Mouse (Mus musculus) adrenal gland, adult 8-10 months (tissue): ENCODE data around the gene Irs2. TPM values are rescaled to one million over a fixed set of nuclear protein-coding genes. Genes with fewer than 3 reads are reported as not detected.

Experiments used
- DNase-seq: peaks from one replicate; pipeline ENCODE4 v3.0.0; 2022
- total RNA-seq, 4 experiments: library from RNA; stranded (reverse); gene quantifications; 2 replicates each; pipeline ENCODE4 v1.2.4; 2022

Irs2 gene
- total RNA-seq, 4 experiments from 2014 or later, result 18.6 to 28.6 (median 20.4) TPM

GRCm38 (mm10) chr8:11009431-11010071 is 1.3 kb upstream of the Irs2 start:
- peak; percentile 75 for DNase-seq

GRCm38 (mm10) chr8:11008842-11009420 is 673 bp upstream of the Irs2 start:
- DNase-seq, result peak; percentile 96

- DNase-seq, result peak; percentile 45
These were observed 478 bp downstream of the Irs2 start for GRCm38 (mm10) chr8:11007581-11008378.

- peak; percentile 82 for DNase-seq
These were observed 1.2 kb downstream of the Irs2 start for GRCm38 (mm10) chr8:11007001-11007580.

DNA sequence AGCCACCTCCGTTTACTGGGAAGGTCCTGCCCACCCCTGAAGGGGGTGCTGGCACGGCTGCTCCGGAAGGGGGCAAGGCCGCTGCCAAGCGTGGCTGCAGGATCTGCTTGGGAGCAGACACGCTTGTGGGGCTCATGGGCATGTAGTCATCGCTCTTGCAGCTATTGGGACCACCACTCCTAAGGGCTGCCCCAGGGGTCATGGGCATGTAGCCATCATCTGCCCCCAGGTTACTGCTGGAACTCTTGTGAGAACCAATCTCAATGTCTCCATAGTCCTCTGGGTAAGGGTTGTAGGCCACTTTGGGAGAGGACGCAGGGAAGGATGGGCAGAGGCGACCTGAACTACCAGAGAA is 2.0 kb downstream of the Irs2 start:
- DNase-seq, result no peak

DNA sequence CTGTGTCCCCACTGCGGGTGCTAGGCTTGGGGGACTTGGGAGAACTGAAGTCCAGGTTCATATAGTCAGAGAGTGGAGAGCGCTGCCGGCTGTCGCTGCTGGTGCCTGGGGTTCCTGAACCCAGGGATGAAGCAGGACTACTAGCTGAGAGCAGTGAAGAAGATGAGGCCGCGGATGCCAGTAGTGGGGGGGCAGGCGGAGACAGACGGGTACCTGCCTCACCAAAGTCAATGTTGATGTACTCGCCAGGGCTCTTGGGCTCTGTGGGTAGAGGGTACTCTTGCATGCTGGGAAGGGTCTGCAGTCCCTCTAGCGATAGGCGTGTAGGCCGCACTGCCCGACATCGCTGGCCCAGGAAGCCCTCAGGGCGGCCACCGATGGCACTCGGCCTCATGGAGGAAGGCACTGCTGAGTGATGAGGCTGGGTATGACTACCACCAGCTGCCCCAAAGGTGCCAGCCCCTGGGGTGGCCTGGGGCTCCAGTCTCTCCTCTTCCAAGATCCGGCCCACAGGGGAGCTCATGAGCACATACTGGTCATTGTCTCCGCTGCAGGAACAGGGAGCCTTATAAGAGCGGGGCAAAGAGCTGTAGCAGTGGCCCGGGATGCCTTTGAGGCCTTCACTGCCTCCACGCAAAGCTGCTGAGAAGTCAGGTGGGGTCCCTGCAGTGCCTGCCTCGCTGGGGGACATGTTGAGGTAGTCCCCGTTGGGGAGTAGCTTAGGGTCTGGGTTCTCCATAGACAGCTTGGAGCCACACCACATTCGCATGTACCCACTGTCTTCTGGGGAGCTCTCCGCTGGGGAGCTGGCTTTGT is 2.6 kb downstream of the Irs2 start:
- no peak for DNase-seq

DNA sequence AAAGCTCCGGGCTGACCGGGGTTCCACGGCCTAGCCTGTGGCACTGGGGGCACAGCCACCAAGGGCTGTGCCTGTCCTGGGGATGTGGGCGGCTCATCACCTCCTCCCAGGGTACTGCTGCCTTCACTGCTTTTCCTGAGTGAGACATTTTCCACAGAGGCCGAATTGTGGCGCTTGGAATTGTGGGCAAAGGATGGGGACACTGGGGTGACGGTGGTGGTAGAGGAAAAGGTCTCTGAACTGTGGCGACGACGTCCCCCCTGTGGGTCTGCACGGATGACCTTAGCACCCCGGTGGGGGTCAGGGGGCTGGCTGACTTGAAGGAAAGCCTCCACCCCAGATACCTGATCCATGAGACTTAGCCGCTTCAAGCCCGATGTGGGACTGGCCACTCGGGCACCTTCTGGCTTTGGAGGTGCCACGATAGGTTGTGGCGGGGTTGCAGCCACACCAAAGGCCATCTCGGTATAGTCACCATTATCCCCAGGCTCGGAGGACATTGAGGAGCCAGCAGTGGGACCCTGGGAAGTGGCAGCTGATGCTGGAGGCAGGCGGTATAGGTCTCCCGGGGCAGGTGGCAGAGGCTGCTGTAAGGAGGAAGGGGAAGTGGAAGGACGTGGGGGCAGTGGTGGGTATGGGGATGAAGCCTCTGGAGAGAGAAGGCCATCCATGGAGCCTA is 3.3 kb downstream of the Irs2 start:
- DNase-seq, result no peak

DNA sequence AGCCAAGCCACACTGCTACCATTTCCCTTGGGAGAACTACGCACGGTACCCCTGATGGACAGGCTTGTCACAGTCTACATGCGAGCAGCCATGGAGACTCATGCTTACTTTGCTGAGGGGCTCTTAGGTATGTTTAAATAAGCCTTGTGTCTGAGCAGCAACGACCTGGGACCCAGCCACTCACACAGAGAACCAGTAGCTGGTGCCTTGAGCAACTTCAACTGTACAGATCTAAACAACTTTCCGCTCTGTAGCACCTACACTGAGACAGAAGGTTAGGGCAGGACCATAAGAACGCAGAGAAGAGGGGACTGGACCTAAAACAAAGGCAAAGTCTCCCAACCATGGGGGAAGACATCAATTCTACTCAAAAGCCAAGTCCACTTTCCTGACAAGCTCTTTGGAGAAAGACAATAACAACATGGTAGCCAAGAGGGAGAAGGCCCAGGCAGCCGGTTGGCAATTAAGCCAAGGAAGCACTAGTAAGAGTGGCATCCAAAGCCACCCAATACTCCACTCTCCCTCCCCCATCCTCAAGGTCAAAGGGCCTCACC is 4.3 kb downstream of the Irs2 start:
- no peak for DNase-seq

- no peak for DNase-seq
These were observed 5.0 kb downstream of the Irs2 start for GRCm38 (mm10) chr8:11003253-11003652.

- no peak for DNase-seq
These were observed 5.4 kb downstream of the Irs2 start for GRCm38 (mm10) chr8:11002816-11003215.

- DNase-seq, result no peak
These were observed 7.2 kb downstream of the Irs2 start for GRCm38 (mm10) chr8:11001062-11001549.

DNA sequence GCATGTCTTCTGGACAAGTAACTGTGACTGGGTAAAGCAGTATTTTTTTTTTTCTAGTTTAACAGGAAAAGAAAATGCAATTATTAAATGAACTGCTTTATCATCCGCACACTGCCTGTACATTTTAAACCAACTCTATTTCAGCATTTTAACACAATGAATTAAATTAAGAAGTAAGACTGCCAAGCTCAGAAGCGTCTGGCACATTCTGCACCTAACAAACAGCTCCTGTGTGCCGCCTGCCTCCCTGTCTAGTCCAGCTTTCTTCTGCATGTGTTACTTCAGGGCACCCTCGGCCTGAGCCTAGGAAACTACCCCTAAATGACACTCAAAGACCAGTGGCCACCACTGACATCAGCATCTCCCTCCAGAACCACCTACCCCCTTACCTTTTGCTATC is 8.7 kb downstream of the Irs2 start:
- DNase-seq, result no peak

DNA sequence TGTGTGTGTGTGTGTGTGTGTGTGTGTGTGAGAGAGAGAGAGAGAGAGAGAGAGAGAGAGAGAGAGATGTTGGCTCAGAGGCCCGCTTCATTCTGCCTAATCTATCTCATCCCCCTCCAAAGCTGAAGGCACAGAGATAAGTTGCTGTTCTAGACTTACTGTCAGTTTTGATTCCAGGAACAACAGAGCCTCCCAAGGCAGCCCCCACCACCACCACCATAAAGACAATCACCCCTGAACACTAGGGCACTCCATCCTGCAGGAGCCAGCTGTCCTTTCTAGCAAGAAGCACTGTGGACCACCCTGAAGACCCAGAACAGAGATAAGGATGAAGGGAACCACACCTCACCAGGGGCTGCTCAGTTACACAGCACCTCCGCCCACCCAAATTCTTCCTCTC is 12.0 kb downstream of the Irs2 start:
- DNase-seq, result no peak

DNA sequence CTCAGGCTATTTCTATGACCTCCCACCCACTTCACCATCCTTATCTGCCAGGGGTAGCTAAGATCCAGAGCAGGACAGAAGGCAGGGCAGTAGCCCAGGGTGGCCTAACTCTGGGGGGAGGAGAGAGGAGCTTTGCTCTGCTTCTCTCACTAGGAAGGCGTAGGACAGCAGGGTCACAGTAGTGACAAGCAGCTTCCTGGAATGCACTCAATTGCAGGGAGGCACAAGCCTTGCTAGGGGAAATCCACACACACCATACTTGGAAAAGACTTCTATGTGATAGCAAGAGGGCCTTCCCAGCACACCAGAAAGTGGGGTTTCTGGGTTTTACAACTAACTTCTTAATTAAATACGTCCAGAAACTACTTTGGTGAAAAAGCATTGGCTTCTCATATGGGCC is 12.5 kb downstream of the Irs2 start:
- no peak for DNase-seq

DNA sequence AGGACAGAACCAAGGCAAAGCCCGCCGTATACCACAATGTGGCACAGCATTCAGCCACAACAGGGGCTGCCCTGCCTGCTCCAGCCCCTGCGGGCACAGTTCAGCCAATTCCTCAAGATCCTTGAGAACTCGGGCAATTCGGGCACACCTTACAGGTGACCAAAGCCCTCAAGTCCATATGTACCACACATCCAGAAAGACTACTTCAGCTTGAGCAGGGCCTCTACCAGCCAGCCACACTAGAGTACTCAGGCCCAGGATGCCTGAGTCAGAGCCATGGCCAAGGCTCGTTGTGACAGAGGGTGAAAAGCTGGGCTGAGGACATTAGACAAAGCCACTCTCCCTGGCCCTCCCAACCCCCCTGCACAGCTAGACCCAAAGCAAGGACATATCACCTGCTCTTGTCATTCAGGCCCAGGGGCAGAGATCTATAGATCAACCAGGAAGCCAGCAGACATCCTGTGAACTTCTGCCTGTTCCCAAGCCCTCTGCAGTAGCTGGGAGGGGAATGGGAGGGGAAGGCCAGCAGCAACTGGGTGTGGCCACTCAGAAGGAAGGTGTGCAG is 13.8 kb downstream of the Irs2 start:
- no peak for DNase-seq

DNA sequence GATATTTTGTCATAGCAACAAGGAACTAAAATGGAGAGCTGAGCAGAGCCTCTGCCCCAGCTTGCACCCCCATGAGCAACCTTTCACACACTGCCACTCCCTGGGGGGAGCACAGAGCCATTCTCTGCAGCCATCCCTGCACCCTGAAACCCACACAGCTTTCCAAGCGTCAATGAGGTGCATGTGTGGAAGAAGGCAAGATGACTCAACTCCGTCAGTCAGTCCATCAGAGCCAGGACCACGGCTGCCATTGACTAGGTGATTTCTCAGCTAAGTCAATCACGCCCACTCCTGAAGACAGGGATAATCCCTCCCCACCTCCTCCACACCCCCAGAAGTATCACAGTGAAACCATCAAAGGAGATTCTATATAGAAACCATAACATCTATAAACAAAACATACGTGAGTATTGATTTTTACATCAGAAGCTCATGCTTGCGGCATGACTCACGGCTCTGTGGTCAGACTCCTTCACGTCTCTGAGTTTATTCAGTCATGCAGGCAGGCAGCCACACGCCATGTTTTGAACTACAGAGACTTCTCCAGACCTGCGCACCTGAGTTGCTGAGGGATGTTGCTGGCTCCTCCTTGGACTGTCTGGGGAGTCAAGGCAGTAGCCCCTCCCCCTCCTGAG is 14.6 kb downstream of the Irs2 start:
- DNase-seq, result no peak

DNA sequence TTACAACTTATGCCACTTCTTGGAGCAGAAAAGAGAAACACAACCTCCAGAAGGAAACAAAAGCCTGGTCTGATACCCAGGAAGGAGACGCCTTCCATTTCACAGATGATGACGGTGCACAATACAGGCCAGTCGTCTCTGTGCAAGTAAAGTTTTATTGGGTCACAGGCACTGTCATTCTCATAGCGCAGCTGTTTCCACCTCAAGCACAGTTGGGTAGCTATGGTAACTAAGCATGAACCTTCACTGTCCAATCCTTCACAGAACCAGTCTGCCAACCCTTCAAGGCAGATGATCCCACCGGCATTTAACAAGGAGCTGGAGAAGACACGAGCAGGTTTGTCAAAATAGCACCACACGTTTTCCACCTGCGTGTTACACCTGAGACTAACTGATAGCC is 16.2 kb downstream of the Irs2 start:
- DNase-seq, result no peak

GRCm38 (mm10) chr8:10991323-10991722 is 16.9 kb downstream of the Irs2 start:
- DNase-seq, result no peak

DNA sequence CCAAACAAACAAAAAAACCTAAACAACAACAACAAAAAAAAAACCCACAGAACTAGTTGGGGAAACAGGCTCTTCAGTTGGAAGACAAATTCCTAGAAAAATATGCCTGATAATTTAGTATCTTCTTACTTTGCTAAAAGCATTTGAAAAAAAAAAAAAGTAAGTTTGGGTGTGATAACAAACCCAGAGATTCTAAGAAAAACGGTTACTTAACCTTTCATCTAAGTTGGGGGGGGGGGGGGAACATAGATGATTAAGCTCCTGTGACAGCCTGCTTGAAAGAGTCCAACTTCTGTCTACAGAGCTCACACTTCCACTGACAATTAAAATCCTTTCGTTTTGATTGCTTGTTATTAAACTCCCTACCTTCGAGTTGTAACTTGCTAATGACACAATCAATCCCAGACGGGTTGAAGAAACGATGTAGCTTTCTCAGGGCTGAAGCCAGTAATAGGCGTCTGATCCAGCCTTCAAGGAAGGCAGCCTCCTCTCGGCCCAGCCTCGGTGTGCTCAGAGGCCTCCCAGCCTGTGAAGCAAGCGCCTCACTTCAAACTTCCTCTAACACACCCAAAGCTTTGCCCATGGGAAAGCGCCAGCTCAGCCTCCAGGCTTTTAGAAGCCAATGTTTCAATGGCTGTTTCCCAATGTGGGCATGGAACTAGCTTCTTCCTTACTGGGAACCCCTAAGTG is 17.7 kb downstream of the Irs2 start:
- DNase-seq, result no peak

GRCm38 (mm10) chr8:10989946-10990345 is 18.3 kb downstream of the Irs2 start:
- DNase-seq, result no peak
